Mouse (Mus musculus) right cerebral cortex, postnatal 25 days (tissue): ENCODE data around the gene Surf1.

Experiments used
- DNase-seq: peaks from one replicate; pipeline ENCODE4 v3.0.0; 2022

The Surf1 gene

GRCm38 (mm10) chr2:26915927-26916728 lies at the start of gene Surf1, which contains the start of gene Surf2:
Gene Surf1 (minus strand): TSS chr2:26916530.
Gene Surf2 (plus strand): TSS chr2:26916367.
- peak; percentile 88 for DNase-seq

GRCm38 (mm10) chr2:26964724-26965370 lies 48.5 kb upstream of the Surf1 start:
- DNase-seq, result no peak

GRCm38 (mm10) chr2:26963923-26964723 lies 47.8 kb upstream of the Surf1 start, which contains the start of gene Rexo4:
Gene Rexo4 (minus strand): TSS chr2:26964386.
- peak; percentile 93 for DNase-seq

GRCm38 (mm10) chr2:26960756-26961155 lies 44.4 kb upstream of the Surf1 start:
- no peak for DNase-seq

GRCm38 (mm10) chr2:26957488-26957859 lies 41.1 kb upstream of the Surf1 start:
- no peak for DNase-seq

GRCm38 (mm10) chr2:26956811-26957487 lies 40.6 kb upstream of the Surf1 start:
- no peak for DNase-seq

- no peak for DNase-seq
Measured at GRCm38 (mm10) chr2:26954735-26955395, 38.5 kb upstream of the Surf1 start.

- DNase-seq, result no peak
Measured at GRCm38 (mm10) chr2:26952866-26953265, 36.5 kb upstream of the Surf1 start.

- no peak for DNase-seq
Measured at GRCm38 (mm10) chr2:26952193-26952592, 35.9 kb upstream of the Surf1 start.

- DNase-seq, result no peak
Measured at GRCm38 (mm10) chr2:26951346-26951905, 35.1 kb upstream of the Surf1 start.

GRCm38 (mm10) chr2:26950411-26950810 lies 34.1 kb upstream of the Surf1 start:
- DNase-seq, result no peak

- no peak for DNase-seq
Measured at GRCm38 (mm10) chr2:26943253-26943652, 26.9 kb upstream of the Surf1 start.

GRCm38 (mm10) chr2:26941539-26941938 lies 25.2 kb upstream of the Surf1 start:
- no peak for DNase-seq

- DNase-seq, result no peak
Measured at GRCm38 (mm10) chr2:26936425-26936824, 20.1 kb upstream of the Surf1 start.

GRCm38 (mm10) chr2:26935286-26935685 lies 19.0 kb upstream of the Surf1 start:
- DNase-seq, result no peak

- DNase-seq, result peak; percentile 93
Measured at GRCm38 (mm10) chr2:26933304-26934055, 17.1 kb upstream of the Surf1 start, which contains the start of the genes Surf4 and Stkld1. Gene Surf4 (minus strand): TSS chr2:26933928. Gene Stkld1 (plus strand): TSS chr2:26934047.

GRCm38 (mm10) chr2:26932473-26933303 lies 16.4 kb upstream of the Surf1 start:
- DNase-seq, result no peak

- DNase-seq, result peak; percentile 52
Measured at GRCm38 (mm10) chr2:26930390-26930789, 14.1 kb upstream of the Surf1 start.

GRCm38 (mm10) chr2:26927745-26928476 lies 11.6 kb upstream of the Surf1 start:
- DNase-seq, result no peak
